Mouse (Mus musculus): ENCODE data around the gene Mcm3.

GRCm38 (mm10) chr1:20867241-20867902 is 47.3 kb upstream of the Mcm3 start:
- TF ChIP-seq CTCF (IDR thresholded peaks at IDR 0.05; ENCODE audit: low read depth) (no peak), EP300 (optimal IDR thresholded peaks at IDR 0.05) (no peak)

All from stomach, postnatal 0 days (tissue).